Mouse (Mus musculus): Measurements from ENCODE around the gene Uts2b. TPM values are rescaled to one million over a fixed set of nuclear protein-coding genes. Genes with fewer than 3 reads are reported as not detected.
A peak's percentile ranks its signal among the peaks of the same experiment; 100 is the strongest.

The Uts2b gene
- not detected for total RNA-seq (2021)
- long read RNA-seq, experiment 1 = 0 reads
- long read RNA-seq, experiment 2 = 0 reads

DNA sequence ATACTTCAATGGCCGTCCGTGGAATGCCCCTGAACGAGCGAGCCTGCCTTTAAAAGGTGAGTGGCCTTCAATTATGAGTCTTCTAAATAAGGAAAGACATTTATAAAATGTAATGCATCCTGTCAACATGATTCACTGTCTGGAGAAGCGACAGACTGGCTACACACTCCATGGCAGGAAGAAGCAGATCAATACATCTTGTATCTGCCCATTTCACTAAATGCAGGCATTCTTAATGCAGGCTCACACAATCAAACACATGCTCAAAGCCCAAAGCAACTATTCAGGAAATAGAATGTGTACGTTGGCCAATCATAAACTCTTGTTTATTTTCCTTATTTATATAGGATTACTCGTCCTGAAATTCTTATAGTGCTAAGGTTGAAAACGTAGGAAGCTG, at the start of gene Uts2b:
TSS of gene Uts2b (minus strand) at position 49 of the 400 bp plus-strand sequence.
- intact Hi-C loops (cut with DNase I; ENCODE audit: low total_unique reads) = no loop called here
- DNase-seq = no peak

DNA sequence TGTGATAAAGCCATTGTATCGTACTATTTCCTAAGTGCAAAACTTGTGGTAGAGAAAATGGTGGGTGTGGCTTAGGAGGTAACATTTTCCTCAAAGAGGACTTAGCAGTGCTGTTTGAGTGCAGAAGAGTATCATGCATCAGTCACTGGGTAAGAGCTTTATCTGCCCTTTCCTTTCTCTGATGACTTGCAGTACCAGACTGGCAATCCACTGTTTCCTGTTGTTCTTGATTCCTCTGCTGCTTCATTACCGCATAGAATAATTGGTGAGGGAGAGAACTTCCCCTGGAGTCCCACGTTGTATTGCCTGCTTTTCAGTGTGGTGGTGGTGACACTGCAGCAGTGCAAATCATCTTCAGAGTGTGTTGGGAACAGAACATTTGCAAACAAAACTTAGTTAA, 47.6 kb upstream of the Uts2b start:
- intact Hi-C loops (cut with DNase I; ENCODE audit: low total_unique reads) = no loop called here
- DNase-seq = no peak

DNA sequence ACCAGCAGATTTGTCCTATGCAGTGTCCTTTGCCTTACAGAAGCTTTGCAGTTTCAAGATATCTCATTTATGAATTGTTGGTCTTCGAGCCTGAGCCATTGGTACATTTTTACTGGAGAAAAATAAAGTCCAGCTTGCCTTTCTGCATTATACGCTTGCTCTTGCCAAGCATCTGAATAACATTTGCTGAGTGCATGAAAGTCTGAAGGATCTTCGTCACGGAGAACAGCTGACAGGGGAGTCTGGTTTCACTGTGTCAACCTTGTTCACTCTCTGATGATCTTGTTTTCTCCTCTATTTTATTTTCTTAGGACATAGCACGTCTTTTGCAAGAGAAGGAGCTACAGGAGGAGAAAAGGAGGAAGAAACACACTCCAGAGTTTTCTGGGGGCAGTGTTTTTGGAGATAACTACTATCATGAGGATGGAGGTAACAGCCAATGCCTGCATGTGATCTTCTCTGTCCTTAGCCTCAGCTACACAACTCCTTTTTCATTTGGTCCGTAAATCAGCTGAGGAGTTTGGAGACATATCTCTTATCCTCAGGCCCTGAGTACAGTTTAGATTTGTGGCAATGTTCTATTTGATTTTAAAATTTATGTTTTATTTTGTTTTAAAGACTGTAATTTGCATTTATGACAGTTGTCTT, 47.0 kb upstream of the Uts2b start:
- DNase-seq = no peak

DNA sequence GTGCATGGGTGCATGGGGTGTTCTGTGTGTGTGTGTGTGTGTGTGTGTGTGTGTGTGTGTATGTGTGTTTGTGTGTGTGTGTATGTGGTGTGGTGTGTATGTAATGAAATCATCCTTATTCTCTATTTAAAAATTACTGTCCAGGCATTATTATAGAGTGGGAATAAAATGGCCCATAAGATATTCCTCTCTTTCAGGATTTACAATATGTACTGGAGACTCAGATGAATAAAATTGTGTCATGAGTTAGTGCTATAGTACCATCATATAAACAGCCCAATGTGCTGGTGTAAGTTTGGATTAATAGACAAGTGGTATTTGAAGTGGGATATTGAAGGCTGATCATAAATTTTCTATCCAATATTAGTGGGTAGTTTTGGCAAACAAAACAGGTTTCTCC, 34.1 kb upstream of the Uts2b start:
- no peak for DNase-seq
- intact Hi-C loops (cut with DNase I; ENCODE audit: low total_unique reads) = no loop called here

More for the DNA sequence above, 47.0 kb upstream of the Uts2b start:
- intact Hi-C loops (cut with DNase I; ENCODE audit: low total_unique reads) = no loop called here

DNA sequence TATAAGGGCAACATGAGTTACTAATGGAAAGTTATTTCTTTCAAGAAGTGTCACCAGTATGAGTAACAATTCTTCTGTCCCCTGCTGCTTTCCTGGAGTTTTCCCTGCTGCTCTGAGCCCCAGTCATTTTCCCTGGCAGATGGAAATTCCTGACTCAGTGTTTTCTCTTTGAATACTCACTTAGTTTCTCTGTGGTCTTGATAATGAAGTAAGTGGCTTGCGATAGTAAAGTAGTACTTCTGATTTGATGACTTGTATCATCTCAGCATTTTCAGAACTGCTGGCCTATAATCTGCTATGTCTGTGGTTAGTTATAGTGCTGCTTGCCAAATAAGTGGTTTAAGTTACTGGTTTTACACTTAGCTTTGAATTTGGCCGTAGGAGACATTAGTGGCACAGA, 31.5 kb upstream of the Uts2b start:
- intact Hi-C loops (cut with DNase I; ENCODE audit: low total_unique reads) = no loop called here
- DNase-seq = no peak

DNA sequence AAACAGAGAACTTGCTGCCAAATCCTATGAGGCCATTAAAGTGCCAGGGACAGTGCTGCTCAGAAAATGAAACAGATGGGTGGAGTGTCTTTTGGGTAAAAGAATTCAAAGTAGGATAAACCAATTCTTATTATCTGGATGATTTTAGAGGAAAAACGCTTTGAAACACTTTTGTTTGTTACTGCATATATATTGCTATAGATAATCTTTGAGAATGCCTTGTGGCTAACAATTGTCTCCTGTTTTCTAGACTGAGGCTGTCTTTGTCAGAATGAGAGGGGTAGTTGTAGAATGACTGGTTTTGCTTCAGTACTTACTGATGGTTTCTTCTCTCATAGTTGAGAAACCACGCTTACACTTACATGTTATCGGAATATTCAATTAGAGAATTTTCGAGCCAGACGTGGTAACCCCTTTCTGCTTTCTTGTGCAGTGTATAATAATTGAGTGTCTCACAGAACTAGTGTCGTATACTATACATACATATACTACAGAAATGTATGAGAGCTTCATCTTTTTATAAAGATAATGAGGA, 29.7 kb upstream of the Uts2b start:
- intact Hi-C loops (cut with DNase I; ENCODE audit: low total_unique reads) = no loop called here
- no peak for DNase-seq

DNA sequence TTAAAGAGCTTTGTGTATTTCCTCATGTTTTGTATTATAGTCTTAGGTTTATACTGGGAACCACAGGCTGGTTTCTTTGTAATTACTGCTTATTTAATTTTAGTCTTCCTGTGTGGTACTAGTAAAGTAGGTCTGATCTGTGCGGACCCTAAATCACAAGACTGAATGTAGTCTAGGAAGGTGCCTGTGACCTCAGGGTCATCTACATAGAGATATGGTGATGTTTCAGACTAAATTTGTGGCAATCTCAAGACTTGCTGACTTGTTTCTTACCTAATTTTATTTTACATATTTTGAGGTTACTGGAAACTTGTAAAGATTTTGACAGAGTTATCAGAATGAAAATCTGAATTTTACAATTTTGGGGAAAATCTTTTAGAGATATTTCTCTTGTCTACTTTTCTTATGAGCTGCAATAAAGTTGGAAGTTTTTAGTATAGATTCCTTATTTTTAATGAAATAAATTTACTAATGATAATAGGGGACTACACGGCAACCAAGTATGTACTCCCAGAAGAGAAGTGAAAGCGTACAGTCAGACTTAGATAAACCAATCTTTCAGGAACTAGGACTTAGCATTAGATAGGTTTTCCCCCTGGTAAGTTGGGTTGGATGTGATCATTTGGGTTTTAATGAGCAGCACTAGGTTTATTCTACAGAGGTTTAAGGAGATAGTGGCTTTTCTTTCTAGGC, 29.1 kb upstream of the Uts2b start:
- intact Hi-C loops (cut with DNase I; ENCODE audit: low total_unique reads) = no loop called here
- DNase-seq = no peak

DNA sequence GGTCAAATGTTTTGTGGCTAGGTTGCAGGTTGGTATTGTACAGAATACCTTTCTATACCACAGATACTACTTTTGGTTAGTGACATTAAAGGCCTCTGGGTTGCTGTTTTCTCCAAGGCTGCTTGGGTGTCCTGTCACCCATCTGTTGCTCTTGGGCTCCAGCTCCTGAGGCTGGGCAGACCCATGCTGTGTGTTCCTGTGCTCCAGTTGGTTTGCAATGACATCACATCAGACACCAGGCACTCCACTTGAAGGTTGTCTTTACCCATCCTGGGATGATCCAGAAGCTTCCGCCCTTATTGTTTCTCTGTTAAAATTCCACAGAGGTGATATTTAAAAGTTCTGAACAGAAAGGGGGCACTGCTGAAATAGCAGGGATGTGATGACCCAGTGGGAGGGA, 26.9 kb upstream of the Uts2b start:
- intact Hi-C loops (cut with DNase I; ENCODE audit: low total_unique reads) = no loop called here
- no peak for DNase-seq

DNA sequence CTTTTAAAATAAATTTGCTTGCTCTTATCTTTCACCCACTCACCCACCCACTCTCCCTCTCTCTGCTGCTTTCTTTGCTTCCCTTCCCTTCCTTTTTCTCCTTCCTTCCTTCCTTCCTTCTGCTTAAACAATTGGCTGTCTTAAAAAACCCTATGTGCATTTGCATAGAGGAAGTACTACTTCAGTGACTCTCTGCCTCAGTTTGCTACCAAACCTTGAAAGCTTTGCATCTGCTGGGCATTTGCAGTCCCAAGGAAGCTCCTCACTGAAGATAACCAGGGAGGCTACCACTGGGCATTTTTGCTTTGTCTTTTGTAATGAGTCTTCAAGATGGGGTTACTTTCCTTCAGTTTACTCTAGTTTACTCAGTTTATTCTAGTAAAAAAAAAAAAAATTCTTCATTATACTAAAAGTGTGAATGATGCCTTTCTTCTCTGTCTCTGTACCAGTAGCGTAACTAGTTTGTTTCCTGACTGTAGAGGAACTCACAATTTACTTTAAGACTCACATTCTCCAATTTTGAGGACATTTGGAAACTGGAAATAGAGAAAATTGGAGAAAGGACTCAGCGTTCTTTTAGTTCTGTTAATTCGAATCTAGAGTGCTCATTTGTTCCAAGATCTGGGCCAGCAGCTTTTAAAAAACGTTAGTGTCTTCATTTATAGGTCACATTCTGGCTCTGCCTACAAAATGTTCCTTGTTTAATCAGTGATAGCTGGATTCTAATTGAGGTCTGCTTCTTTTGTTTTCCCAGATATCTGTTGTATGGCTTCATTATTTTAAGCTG, 25.4 kb upstream of the Uts2b start:
- intact Hi-C loops (cut with DNase I; ENCODE audit: low total_unique reads) = no loop called here
- no peak for DNase-seq

DNA sequence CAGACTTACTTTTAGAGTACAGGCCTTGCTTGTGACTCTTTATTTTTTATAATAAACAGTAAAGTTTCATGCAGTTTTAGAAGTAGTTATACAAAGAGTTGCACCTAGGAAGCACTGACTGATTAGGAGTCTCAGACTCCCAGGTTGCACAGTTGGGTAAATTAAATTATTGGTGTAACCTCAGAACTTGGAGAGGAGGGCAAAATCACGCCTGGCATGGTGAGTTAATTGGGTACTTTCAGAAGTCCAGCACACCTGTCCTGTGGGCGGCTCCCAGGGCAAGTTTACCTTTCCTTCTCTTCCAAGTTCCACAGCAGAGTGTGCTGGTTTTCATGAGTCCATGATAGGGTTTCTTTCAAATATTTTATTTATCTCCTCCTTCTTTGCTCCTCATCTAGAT, 21.8 kb upstream of the Uts2b start:
- intact Hi-C loops (cut with DNase I; ENCODE audit: low total_unique reads) = no loop called here
- no peak for DNase-seq

DNA sequence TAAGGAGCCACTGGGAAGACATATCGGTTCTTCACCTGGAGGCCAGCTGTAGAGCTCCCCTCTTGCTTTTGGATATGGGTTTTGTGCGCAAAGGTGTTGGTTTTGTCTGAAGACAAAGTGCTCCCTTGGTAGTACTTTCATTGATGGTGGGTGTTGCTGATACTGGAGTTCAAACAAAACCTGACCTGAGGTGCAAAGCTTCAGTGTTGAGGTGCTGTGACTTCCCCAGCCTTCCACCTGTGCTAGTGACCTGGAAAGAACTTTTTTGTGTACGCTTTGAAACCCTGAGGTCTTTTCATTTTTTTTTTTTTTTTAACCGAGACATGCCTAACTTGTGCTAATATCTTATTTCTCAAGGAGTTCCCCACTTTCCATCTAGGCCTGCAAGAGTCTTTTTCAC, 20.3 kb upstream of the Uts2b start:
- no peak for DNase-seq
- intact Hi-C loops (cut with DNase I; ENCODE audit: low total_unique reads) = no loop called here

DNA sequence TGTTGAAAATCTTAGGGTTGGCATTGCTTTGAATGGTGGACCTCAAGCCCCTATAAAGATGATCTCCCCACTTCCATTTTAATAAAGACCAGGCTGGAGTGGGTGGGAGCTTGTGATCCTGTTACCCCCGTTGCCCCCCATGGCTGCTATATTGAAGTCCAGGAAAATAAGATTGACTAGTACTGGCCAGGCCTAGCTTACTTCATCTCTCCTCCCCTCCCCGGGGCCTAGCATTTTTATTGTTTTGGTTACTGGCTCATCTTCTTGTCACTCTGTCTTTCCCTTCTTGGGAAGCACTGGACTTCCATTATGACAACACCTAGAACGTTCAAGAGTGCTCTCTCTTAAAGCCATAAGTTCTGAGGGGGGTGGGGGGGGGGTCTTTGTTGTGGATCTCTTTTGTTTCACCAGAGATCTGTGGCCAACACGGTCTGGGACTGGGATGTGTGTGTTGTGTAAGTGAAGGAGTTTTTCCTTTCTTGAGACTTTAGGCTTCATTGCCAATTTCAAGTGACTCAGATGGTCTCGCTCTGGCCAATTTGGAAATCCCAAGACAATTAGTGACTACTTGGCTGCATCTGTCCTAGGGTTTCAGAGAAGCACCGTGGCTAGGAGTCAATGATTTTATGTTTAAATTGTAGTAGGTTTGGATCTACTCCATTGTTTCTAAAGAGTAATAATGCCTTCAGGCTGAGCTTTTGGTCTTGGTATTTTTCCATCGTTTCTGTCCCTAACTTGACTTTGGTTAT, 19.7 kb upstream of the Uts2b start:
- peak; percentile 4 for DNase-seq
- intact Hi-C loops (cut with DNase I; ENCODE audit: low total_unique reads) = no loop called here

DNA sequence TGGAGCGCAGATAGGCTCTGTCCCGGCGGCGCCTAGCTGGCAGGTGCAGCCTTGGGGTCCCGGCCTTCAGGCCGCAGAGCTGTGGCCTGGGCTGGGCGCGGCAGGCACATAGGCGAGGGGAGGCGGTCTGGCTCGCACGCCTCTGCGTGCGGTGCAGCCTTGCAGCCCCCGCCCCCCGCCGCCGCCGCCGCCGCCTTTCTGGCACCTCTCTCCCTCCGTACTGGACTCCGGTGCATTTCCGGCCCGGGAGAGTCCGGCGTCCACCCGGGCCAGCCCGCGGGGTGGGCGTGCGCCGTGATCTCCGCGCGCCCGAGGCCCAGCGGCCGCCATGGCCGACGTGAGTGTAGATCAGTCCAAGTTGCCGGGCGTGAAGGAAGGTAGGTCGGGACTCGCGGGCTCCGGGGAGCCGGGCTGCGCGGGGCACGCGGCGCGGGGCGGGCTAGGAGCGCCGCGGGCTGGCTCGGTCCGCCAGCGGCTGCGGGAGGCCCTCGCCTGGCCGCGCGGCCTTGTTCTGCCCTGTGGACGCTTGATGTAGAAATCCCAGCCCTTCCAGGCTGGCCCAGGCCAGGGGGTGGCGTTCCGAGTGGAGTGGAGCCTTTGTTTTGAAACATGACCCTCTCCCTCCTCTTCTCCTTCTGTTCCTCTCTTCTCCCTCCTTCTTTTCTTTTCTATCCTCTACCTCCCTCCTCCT, 18.9 kb upstream of the Uts2b start, which contains the start of gene Ccdc50:
TSS of gene Ccdc50 (plus strand) at position 109 of the 691 bp plus-strand sequence.
- peak; percentile 83 for DNase-seq

DNA sequence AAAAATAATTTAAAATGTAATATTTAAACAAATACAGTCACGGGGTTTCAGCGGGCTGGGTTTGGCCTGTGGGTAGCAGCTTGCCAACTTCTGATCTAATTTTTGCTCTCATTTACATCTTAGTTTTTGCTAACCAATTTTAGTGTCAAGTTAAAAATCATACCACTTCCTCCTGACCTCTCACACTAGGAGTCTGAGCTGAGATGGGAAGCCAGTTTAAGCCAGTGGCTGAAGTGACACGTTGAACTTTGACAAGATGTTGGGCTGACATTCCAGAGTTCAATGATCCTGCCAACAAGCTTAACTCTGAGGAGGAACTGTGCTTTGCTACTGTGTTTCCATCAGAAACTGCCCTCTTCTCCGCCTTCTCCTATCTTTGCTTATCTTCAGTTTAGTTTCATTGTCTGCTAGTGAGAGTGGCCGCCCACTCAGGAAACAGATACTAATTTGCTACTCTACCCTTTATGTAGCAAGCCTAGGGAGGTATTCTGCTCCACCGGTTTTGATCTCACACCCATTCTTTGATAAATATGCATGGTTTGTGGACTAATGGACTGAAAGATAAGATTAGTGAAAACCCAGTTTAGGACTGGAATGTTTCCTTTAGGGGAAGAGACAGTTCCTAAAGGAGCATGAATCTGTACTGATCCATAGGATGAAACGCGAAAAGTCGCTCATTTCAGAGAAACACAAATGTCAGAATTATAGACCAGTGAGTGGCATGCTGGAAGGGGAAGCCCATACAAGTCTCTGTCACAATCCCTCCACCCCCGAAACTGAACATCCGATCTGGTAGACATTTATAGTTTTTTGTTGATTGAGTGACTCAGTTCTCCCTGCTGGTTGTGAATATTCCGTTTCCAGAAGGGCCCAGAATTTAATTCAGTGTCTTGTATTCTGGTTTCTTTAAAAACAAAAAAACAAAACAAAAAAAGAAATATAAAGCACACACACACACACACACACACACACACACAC, 17.9 kb upstream of the Uts2b start:
- DNase-seq = no peak
- intact Hi-C loops (cut with DNase I; ENCODE audit: low total_unique reads) = no loop called here

More for the DNA sequence above, 18.9 kb upstream of the Uts2b start, which contains the start of gene Ccdc50:
- intact Hi-C loops (cut with DNase I; ENCODE audit: low total_unique reads) = no loop called here

DNA sequence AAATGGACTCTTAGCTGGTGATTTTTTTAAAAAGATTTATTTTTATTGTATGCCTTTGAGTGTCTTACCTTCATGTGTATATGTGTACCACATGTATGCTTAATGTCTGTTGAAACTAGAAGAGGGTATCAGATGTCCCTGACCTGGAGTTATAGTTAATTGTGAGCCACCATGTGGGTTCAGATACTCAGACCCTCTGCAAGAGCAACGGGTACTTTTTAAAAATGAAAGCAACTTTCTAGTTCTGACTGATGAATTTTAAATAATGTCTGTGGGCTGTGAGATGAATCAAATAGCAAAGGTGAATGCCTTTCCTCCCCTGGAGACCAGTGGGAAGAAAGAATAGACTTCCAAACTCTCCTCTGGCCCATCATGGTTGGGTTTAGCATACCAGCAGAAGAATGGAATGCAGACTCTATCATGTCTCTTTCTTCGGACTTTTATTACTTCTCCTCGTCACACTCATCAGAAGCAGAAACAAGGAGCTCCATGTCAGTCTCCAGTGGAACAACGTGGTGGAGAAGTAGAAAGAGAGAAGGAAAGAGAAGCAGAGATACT, 16.9 kb upstream of the Uts2b start:
- no peak for DNase-seq
- intact Hi-C loops (cut with DNase I; ENCODE audit: low total_unique reads) = no loop called here

DNA sequence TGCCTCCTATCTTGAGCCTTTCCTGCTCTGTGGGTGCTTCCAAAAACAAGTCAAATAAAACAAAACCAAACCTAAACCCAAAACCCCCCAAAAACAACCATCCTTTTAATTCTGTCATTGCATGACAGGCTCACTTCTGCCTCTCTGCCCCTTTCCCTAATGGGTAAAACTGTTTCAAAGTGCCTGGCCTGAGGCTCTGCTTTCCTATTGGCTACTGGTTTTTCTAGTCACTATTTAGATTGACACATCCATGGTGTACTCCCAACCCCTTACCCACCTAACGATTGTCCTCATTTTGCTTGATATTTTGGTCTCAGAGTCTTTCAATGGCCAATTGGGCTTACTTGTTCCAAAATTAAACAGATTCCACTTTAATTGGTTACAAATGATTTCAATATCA, 15.6 kb upstream of the Uts2b start:
- no peak for DNase-seq
- intact Hi-C loops (cut with DNase I; ENCODE audit: low total_unique reads) = no loop called here

DNA sequence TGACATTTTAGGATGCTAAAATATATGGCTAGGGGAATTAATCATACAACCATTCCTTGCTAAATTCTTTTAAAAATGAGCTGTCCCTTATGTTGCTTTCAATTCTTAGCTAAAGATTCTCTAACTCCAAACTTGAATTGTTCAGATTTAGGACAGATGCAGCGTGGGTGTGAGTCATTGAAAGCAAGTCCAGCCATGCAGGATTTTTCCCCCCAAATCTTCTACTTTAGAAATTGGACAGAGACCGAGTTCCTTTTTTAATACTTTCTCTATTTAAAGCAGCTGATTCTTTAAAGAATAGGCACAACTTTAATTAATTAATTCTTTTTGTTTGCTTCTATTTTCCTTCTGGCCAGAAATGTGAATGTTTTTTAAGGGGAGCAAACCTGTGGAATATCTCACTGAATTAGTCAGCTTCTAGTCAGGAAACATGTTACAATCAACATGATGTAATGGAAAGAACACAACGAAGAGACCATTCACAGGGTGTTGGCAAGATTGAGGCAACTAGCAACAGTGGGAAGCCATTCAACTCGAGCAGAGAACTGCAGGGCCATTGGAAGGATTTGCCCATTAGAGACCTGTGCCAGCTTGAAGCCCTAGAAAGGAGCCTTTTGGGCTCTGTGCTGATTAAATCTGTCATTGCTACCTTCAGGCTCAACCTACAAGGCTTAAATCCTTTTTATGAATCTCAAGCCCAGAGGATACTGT, 15.0 kb upstream of the Uts2b start:
- no peak for DNase-seq

More for the DNA sequence above, 15.0 kb upstream of the Uts2b start:
- intact Hi-C loops (cut with DNase I; ENCODE audit: low total_unique reads) = no loop called here

All from gastrocnemius, postnatal 14 days (tissue).